16 mouse cellular contexts compared by ENCODE assay signal in genomic region chr7:113201584-113201983, GRCm38 (mm10). TPM values are rescaled to one million over a fixed set of nuclear protein-coding genes. Genes with fewer than 3 reads are reported as not detected.
A peak's percentile ranks its signal among the peaks of the same experiment; 100 is the strongest.
DNase-seq lines count a peak whose midpoint lies in the region; ATAC-seq lines count a peak whose summit lies in the region.
"Had no signal": no experiment of that assay in that cellular context is flagged by ENCODE, and none has a peak within 500 bp of the region (broad histone marks: within the 10 kb centered on the region; RNA-seq: fewer than 3 reads in every experiment).

No protein-coding gene starts in this region.

- no peaks in the 10 kb centered on the region for H3K9me3 ChIP-seq in kidney, embryonic 16.5 days (ENCODE audit: low read length)
- H3K9me3 ChIP-seq: embryonic facial prominence, embryonic 13.5 days; forebrain, embryonic 15.5 days; hindbrain, embryonic 13.5 days had no signal

- peak; percentile 45 to 49 for DNase-seq in cerebellum, postnatal 14 days
- DNase-seq in cerebellum, postnatal 4 days (ENCODE audit: low spot score in 2 of 2) = no peak
- peak; percentile 32 for DNase-seq in kidney, adult 18-20 months
- peak; percentile 55 for DNase-seq in Muller cell, postnatal 12 days (ENCODE audit: inconsistent ontology term)
- DNase-seq in heart, postnatal 25 days (ENCODE audit: low spot score) = peak; percentile 4
- DNase-seq in cerebellum, adult 8-10 months = no peak
- no peak for DNase-seq in c-Kit-positive CD71-positive TER-119-positive erythroid progenitor cells, embryonic 14.5 days (ENCODE audit: low spot score)
- DNase-seq: B cell, adult 2 months; layer of hippocampus, adult 9-11 months; liver, postnatal 0 days; right cerebral cortex, postnatal 14 days; thymus, postnatal 36 days had no signal

- no peaks in the 10 kb centered on the region for H3K36me3 ChIP-seq in kidney, embryonic 16.5 days (ENCODE audit: insufficient read depth, low read length)
- H3K36me3 ChIP-seq: embryonic facial prominence, embryonic 13.5 days; forebrain, embryonic 15.5 days; hindbrain, embryonic 13.5 days had no signal

- no peak overlapping the region for H3K9ac ChIP-seq in kidney, embryonic 16.5 days (replicated peaks; ENCODE audit: low read length)
- H3K9ac ChIP-seq: embryonic facial prominence, embryonic 13.5 days; forebrain, embryonic 15.5 days; hindbrain, embryonic 13.5 days; liver, postnatal 0 days had no signal

- H3K27me3 ChIP-seq in kidney, embryonic 16.5 days (ENCODE audit: insufficient read depth, low read length) = peaks cover 15% of the 10 kb centered on the region; the same call in 1 of the 2 replicates

- H3K4me2 ChIP-seq in kidney, embryonic 16.5 days (replicated peaks; ENCODE audit: low read depth, low read length) = no peak overlapping the region
- H3K4me2 ChIP-seq: embryonic facial prominence, embryonic 13.5 days; forebrain, embryonic 15.5 days; hindbrain, embryonic 13.5 days had no signal

- intact Hi-C loops in heart, postnatal 25 days (cut with DNase I) = no loop called here

- no peak overlapping the region for H3K4me3 ChIP-seq in kidney, embryonic 16.5 days (ENCODE audit: low read length)
- H3K4me3 ChIP-seq: embryonic facial prominence, embryonic 13.5 days; forebrain, embryonic 15.5 days; hindbrain, embryonic 13.5 days had no signal

- WGBS in kidney, embryonic 16.5 days = 40% methylated on average over 3 of the region's 3 CpGs

- no peak overlapping the region for H3K27ac ChIP-seq in kidney, embryonic 16.5 days (ENCODE audit: low read length)
- H3K27ac ChIP-seq: embryonic facial prominence, embryonic 13.5 days; forebrain, embryonic 15.5 days; hindbrain, embryonic 13.5 days had no signal

- no peak for ATAC-seq in kidney, embryonic 16.5 days (ENCODE audit: low FRiP score, low TSS enrichment)
- ATAC-seq: forebrain, embryonic 15.5 days; liver, postnatal 0 days had no signal

- peaks cover 14% of the 10 kb centered on the region for H3K4me1 ChIP-seq in kidney, embryonic 16.5 days (ENCODE audit: insufficient read depth, low read length)

RNA-seq across cellular contexts. Expression of gene Arntl, which starts 5.7 kb away (rescaled TPM):
- 9.7 and 10.5 TPM in 2 replicates for polyA plus RNA-seq in kidney, embryonic 16.5 days (2015; fragmentation: Nextera tagmentation; extraction: Ambion mirVana)
- total RNA-seq in heart, postnatal 25 days (2021) = 10 to 100 TPM in 1 of 2 experiments, 1 to 10 TPM in 1; 3.4 to 23.9 TPM

Comparison
In these comparisons a context has a peak if more than half of its experiments do, and no peak if none do; other contexts are left out.
1. DNase-seq: peak in cerebellum, postnatal 14 days (2 of 2), kidney, adult 18-20 months (single experiment), Muller cell, postnatal 12 days (single experiment) and heart, postnatal 25 days (single experiment); none in cerebellum, postnatal 4 days (0 of 2), cerebellum, adult 8-10 months (single experiment) and c-Kit-positive CD71-positive TER-119-positive erythroid progenitor cells, embryonic 14.5 days (single experiment).